Mouse (Mus musculus): Measurements from ENCODE around the gene Fuca1. TPM values are rescaled to one million over a fixed set of nuclear protein-coding genes. Genes with fewer than 3 reads are reported as not detected.

Fuca1 gene
- polyA plus RNA-seq, 1 experiment, result 226 TPM

GRCm38 (mm10) chr4:135986301-135986942 is 65.9 kb downstream of the Fuca1 start:
- TF ChIP-seq CTCF (conservative IDR thresholded peaks at IDR 0.05; ENCODE audit: insufficient read depth, insufficient read length, low read depth, low read length), result no peak
- TF ChIP-seq POLR2A (IDR thresholded peaks at IDR 0.05; ENCODE audit: low read depth, low read length), result no peak
- Histone ChIP-seq H3K27me3 (replicated peaks; ENCODE audit: control insufficient read depth, insufficient read depth, low read length) (no peaks in the 10 kb centered on the region), H3K36me3 (ENCODE audit: control insufficient read depth, insufficient read depth, low read length) (no peaks in the 10 kb centered on the region), H3K4me1 (ENCODE audit: control insufficient read depth, insufficient read depth, low read length) (0 out of 2 replicates have a peak, but pooled peaks cover 2% of the 10 kb centered on the region), H3K27ac (ENCODE audit: insufficient read depth, low read depth, low read length) (0 out of 2 replicates have a peak overlapping the region, but pooled peaks have one; percentile 29), H3K4me3 (ENCODE audit: insufficient read depth, low read depth, low read length) (peak overlapping the region; percentile 76)
- 8% methylated on average over 23 of the region's 23 CpGs for WGBS
- no peak for DNase-seq

DNA sequence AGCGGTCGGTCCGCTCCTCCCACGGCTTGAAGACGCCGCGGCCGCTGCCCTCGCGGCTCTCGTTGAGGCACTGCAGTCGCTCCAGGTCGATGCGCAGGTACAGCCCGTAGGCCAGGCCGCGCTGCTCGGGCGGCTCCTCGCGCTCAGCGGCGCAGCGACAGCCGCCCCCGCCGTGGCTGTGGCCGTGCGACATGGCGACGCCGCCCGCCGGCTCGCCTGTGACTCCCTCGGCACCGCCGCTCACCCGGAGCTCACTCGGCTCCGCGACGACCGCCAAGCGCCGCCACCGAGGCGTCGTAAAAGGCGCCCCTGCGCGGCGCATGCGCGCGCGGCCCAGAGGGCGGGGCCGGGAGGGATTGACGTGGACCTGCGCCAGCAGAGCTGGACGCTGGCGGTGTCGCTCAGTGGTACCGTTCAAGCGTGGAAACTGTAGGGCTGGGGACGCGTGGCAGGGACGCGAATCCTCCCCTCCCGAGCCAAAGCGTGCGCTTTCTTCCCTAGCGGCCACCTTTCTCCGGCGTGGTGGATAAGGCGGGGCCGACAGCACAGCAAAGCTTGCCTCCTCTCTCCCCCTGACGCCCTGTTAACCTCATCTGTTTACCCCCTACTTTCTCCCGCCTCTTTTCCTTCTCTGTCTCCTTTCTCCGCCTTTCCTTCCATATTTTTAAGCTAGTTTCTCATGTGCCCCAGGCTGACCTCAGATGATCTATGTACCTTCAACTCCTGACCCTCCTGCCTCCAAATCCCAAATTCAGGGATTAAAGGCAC is 66.6 kb downstream of the Fuca1 start, which contains the start of gene Pithd1:
TSS of gene Pithd1 (minus strand) at position 322 of the 768 bp plus-strand sequence.
- peak within 1 kb of the TSS; percentile 76 for H3K4me3 ChIP-seq (ENCODE audit: insufficient read depth, low read depth, low read length)
- no peaks in the 10 kb centered on the region for H3K36me3 ChIP-seq (ENCODE audit: control insufficient read depth, insufficient read depth, low read length)
- under 1% methylated on average over 79 of the region's 81 CpGs for WGBS
- H3K27me3 ChIP-seq (replicated peaks; ENCODE audit: control insufficient read depth, insufficient read depth, low read length), result no peaks in the 10 kb centered on the region
- 0 out of 2 replicates have a peak, but pooled peaks cover 2% of the 10 kb centered on the region for H3K4me1 ChIP-seq (ENCODE audit: control insufficient read depth, insufficient read depth, low read length)
- DNase-seq, result peak; percentile 95
- H3K27ac ChIP-seq (ENCODE audit: insufficient read depth, low read depth, low read length), result peak within 1 kb of the TSS; percentile 86
- TF ChIP-seq CTCF (conservative IDR thresholded peaks at IDR 0.05; ENCODE audit: insufficient read depth, insufficient read length, low read depth, low read length) (no peak), POLR2A (IDR thresholded peaks at IDR 0.05; ENCODE audit: low read depth, low read length) (no peak)

- DNase-seq, result no peak
- WGBS, result 63% methylated on average over 9 of the region's 9 CpGs
- Histone ChIP-seq H3K27me3 (replicated peaks; ENCODE audit: control insufficient read depth, insufficient read depth, low read length) (no peaks in the 10 kb centered on the region), H3K4me3 (ENCODE audit: insufficient read depth, low read depth, low read length) (no peak overlapping the region; the same call in 1 of the 2 replicates), H3K4me1 (ENCODE audit: control insufficient read depth, insufficient read depth, low read length) (0 out of 2 replicates have a peak, but pooled peaks cover 2% of the 10 kb centered on the region), H3K27ac (ENCODE audit: insufficient read depth, low read depth, low read length) (no peak overlapping the region), H3K36me3 (ENCODE audit: control insufficient read depth, insufficient read depth, low read length) (no peaks in the 10 kb centered on the region)
- no peak for TF ChIP-seq POLR2A (IDR thresholded peaks at IDR 0.05; ENCODE audit: low read depth, low read length)
- TF ChIP-seq CTCF (conservative IDR thresholded peaks at IDR 0.05; ENCODE audit: insufficient read depth, insufficient read length, low read depth, low read length), result no peak
Measured at GRCm38 (mm10) chr4:135987714-135988113, 67.2 kb downstream of the Fuca1 start.

Other genes starting within 250 kb of the Fuca1 start
- gene Ifnlr1, start 234.4 kb upstream of the Fuca1 start, polyA plus RNA-seq (2012; rRNA removed), result 2.2 TPM in 2 replicates
- gene Il22ra1, start 192.6 kb upstream of the Fuca1 start, polyA plus RNA-seq (2012; rRNA removed), result 3.0 and 4.1 TPM in 2 replicates
- gene Myom3, start 161.0 kb upstream of the Fuca1 start, polyA plus RNA-seq (2012; rRNA removed), result 0.10 and 1.5 TPM in 2 replicates
- 43.4 TPM in 2 replicates for gene Srsf10, start 65.0 kb upstream of the Fuca1 start, polyA plus RNA-seq (2012; rRNA removed)
- gene Pnrc2, start 46.9 kb upstream of the Fuca1 start, polyA plus RNA-seq (2012; rRNA removed), result 17.7 and 23.3 TPM in 2 replicates
- 2.7 and 4.1 TPM in 2 replicates for gene Cnr2, start 25.3 kb upstream of the Fuca1 start, polyA plus RNA-seq (2012; rRNA removed)
- 175 and 199 TPM in 2 replicates for gene Hmgcl, start 25.7 kb downstream of the Fuca1 start, polyA plus RNA-seq (2012; rRNA removed)
- gene Gale, start 43.0 kb downstream of the Fuca1 start, polyA plus RNA-seq (2012; rRNA removed), result 12.9 and 13.4 TPM in 2 replicates
- gene Lypla2, start 51.9 kb downstream of the Fuca1 start, polyA plus RNA-seq (2012; rRNA removed), result 90.8 and 100 TPM in 2 replicates
- 31.8 and 33.5 TPM in 2 replicates for gene Pithd1, start 66.5 kb downstream of the Fuca1 start, polyA plus RNA-seq (2012; rRNA removed)
- gene Eloa, start 101.0 kb downstream of the Fuca1 start, polyA plus RNA-seq (2012; rRNA removed), result 11.0 and 12.9 TPM in 2 replicates
- gene Rpl11, start 132.7 kb downstream of the Fuca1 start, polyA plus RNA-seq (2012; rRNA removed), result 232 and 292 TPM in 2 replicates
- 259 and 289 TPM in 2 replicates for gene Id3, start 222.8 kb downstream of the Fuca1 start, polyA plus RNA-seq (2012; rRNA removed)